ENCODE assay signal across 11 mouse cellular contexts in genomic region chrX:111537859-111538258, GRCm38 (mm10). TPM values are rescaled to one million over a fixed set of nuclear protein-coding genes. Genes with fewer than 3 reads are reported as not detected.
DNase-seq lines count a peak whose midpoint lies in the region; ATAC-seq and TF ChIP-seq lines count a peak whose summit lies in the region.
"Had no signal": no experiment of that assay in that cellular context is flagged by ENCODE, and none has a peak within 500 bp of the region (broad histone marks: within the 10 kb centered on the region; RNA-seq: fewer than 3 reads in every experiment).

TSS of gene Rps6ka6 (minus strand) at chrX:111537959.

- intact Hi-C loops in heart, postnatal 14 days (cut with DNase I), result no loop called here

- no peak for ATAC-seq in heart, embryonic 11.5 days (replicated peaks; ENCODE audit: insufficient number of reproducible peaks, low FRiP score, low TSS enrichment)
- no peak for ATAC-seq in hindbrain, embryonic 11.5 days (ENCODE audit: low FRiP score)
- ATAC-seq in granulocyte monocyte progenitor cell, adult 5-6 weeks (replicated peaks; ENCODE audit: poor library complexity, severe bottlenecking), result no peak

- 65% methylated on average over 10 of the region's 10 CpGs for WGBS in heart, embryonic 11.5 days (ENCODE audit: insufficient replicate concordance)
- WGBS in hindbrain, embryonic 11.5 days, result 75% methylated on average over 10 of the region's 10 CpGs
- 75% methylated on average over 10 of the region's 10 CpGs for WGBS in midbrain, embryonic 10.5 days

- in situ Hi-C loops in ES-E14 (cut with MboI; ENCODE audit: low sequenced_read_pairs in 2 of 2, unreplicated experiment in 2 of 2), result no loop called here

- H3K9me3 ChIP-seq in heart, embryonic 11.5 days (replicated peaks; ENCODE audit: control insufficient read depth, low read length), result no peaks in the 10 kb centered on the region
- no peaks in the 10 kb centered on the region for H3K9me3 ChIP-seq in ES-E14 (ENCODE audit: control insufficient read depth, insufficient read depth, low read depth, low read length)
- no peaks in the 10 kb centered on the region for H3K9me3 ChIP-seq in hindbrain, embryonic 11.5 days (ENCODE audit: control insufficient read depth, low read length)
- no peaks in the 10 kb centered on the region for H3K9me3 ChIP-seq in midbrain, embryonic 10.5 days (replicated peaks)

- no peak within 1 kb of the TSS for H3K4me2 ChIP-seq in heart, embryonic 11.5 days
- H3K4me2 ChIP-seq in hindbrain, embryonic 11.5 days (replicated peaks; ENCODE audit: low read depth, low read length), result no peak within 1 kb of the TSS

- H3K36me3 ChIP-seq in heart, embryonic 11.5 days (ENCODE audit: control insufficient read depth, insufficient read depth, low read length), result no peaks in the 10 kb centered on the region
- no peaks in the 10 kb centered on the region for H3K36me3 ChIP-seq in ES-E14 (ENCODE audit: control insufficient read depth, insufficient read depth, low read length, poor library complexity, severe bottlenecking)
- no peaks in the 10 kb centered on the region for H3K36me3 ChIP-seq in hindbrain, embryonic 11.5 days (ENCODE audit: control insufficient read depth, insufficient read depth, low read length)
- no peaks in the 10 kb centered on the region for H3K36me3 ChIP-seq in midbrain, embryonic 10.5 days

- H3K27ac ChIP-seq in heart, embryonic 11.5 days (ENCODE audit: low read depth, low read length), result no peak within 1 kb of the TSS
- H3K27ac ChIP-seq in ES-E14 (ENCODE audit: insufficient read depth, low read depth, low read length, poor library complexity, severe bottlenecking), result no peak within 1 kb of the TSS
- H3K27ac ChIP-seq in hindbrain, embryonic 11.5 days (ENCODE audit: low read depth, low read length), result no peak within 1 kb of the TSS
- no peak within 1 kb of the TSS for H3K27ac ChIP-seq in midbrain, embryonic 10.5 days (replicated peaks)

- H3K9ac ChIP-seq in heart, embryonic 11.5 days (ENCODE audit: low read depth, low read length), result no peak within 1 kb of the TSS
- H3K9ac ChIP-seq in ES-E14 (ENCODE audit: insufficient read depth, low read depth, low read length, poor library complexity, severe bottlenecking), result no peak within 1 kb of the TSS
- no peak within 1 kb of the TSS for H3K9ac ChIP-seq in hindbrain, embryonic 11.5 days (ENCODE audit: low read depth, low read length)

- no peaks in the 10 kb centered on the region for H3K4me1 ChIP-seq in heart, embryonic 11.5 days (ENCODE audit: control insufficient read depth, insufficient read depth, low read length)
- H3K4me1 ChIP-seq in ES-E14 (ENCODE audit: control insufficient read depth in 2 of 2, insufficient read depth in 2 of 2, low read length in 2 of 2, poor library complexity in 1 of 2), result no peaks in the 10 kb centered on the region
- no peaks in the 10 kb centered on the region for H3K4me1 ChIP-seq in hindbrain, embryonic 11.5 days (replicated peaks; ENCODE audit: control insufficient read depth, insufficient read depth, low read length)
- H3K4me1 ChIP-seq in midbrain, embryonic 10.5 days, result no peaks in the 10 kb centered on the region

- no peaks in the 10 kb centered on the region for H3K27me3 ChIP-seq in heart, embryonic 11.5 days (ENCODE audit: control insufficient read depth, insufficient read depth, low read length)
- H3K27me3 ChIP-seq in hindbrain, embryonic 11.5 days (ENCODE audit: control insufficient read depth, insufficient read depth, low read length), result no peaks in the 10 kb centered on the region
- no peaks in the 10 kb centered on the region for H3K27me3 ChIP-seq in midbrain, embryonic 10.5 days (ENCODE audit: low read depth, poor library complexity, severe bottlenecking)

- DNase-seq in heart, postnatal 14 days, result no peak
- no peak for DNase-seq in ES-E14 (ENCODE audit: low read depth, low spot score)
- DNase-seq in hindbrain, embryonic 11.5 days (ENCODE audit: low spot score), result no peak
- DNase-seq in midbrain, embryonic 10.5 days (ENCODE audit: low spot score), result no peak
- DNase-seq in left cerebral cortex, adult 11 months (ENCODE audit: low spot score), result no peak
- DNase-seq in cerebellum, adult 8-10 months, result no peak
- DNase-seq: embryo, embryonic 11 days; kidney, postnatal 36 days; lung, adult 18-20 months had no signal

- H3K4me3 ChIP-seq in heart, embryonic 11.5 days (ENCODE audit: low read depth, low read length), result no peak within 1 kb of the TSS
- H3K4me3 ChIP-seq in ES-E14 (ENCODE audit: insufficient read depth in 1 of 2, low read depth in 1 of 2, low read length in 2 of 2, poor library complexity in 1 of 2, severe bottlenecking in 1 of 2), result no peak within 1 kb of the TSS
- no peak within 1 kb of the TSS for H3K4me3 ChIP-seq in hindbrain, embryonic 11.5 days (ENCODE audit: low read depth, low read length)
- H3K4me3 ChIP-seq in midbrain, embryonic 10.5 days, result no peak within 1 kb of the TSS

TF ChIP-seq in ES-E14, 5 proteins besides CTCF, POLR2A, EP300 and RAD21:
- TF ChIP-seq MAFK (IDR thresholded peaks at IDR 0.05; ENCODE audit: insufficient read depth, low read depth, low read length) (no peak), ZC3H11A (IDR thresholded peaks at IDR 0.05; ENCODE audit: borderline replicate concordance, low read depth, low read length) (no peak), CHD2 (IDR thresholded peaks at IDR 0.05; ENCODE audit: low read depth, low read length) (no peak), ZNF384 (IDR thresholded peaks at IDR 0.05; ENCODE audit: low read depth, low read length) (no peak), HCFC1 (IDR thresholded peaks at IDR 0.05; ENCODE audit: borderline replicate concordance, insufficient read depth, low read length) (no peak)

RNA-seq across cellular contexts. Expression of gene Rps6ka6, which starts in this region (rescaled TPM):
- 20.1 and 20.2 TPM in 2 replicates for polyA plus RNA-seq in heart, embryonic 11.5 days (2014; fragmentation: Nextera tagmentation; extraction: Ambion mirVana)
- under 1 TPM; 0.27 to 0.55 TPM for total RNA-seq in heart, postnatal 14 days (2021)
- total RNA-seq in ES-E14 (2012; rRNA removed), result 41.4 and 66.8 TPM in 2 replicates
- polyA plus RNA-seq in hindbrain, embryonic 11.5 days (2014; fragmentation: Nextera tagmentation; extraction: Ambion mirVana), result 58.0 and 68.2 TPM in 2 replicates
- polyA plus RNA-seq in midbrain, embryonic 10.5 days (2016; fragmentation: Nextera tagmentation; extraction: Ambion mirVana), result 57.1 and 60.6 TPM in 2 replicates
- not detected in 2 replicates for total RNA-seq in granulocyte monocyte progenitor cell, adult 5-6 weeks (2014; fragmentation: Nextera tagmentation)
- total RNA-seq in granulocyte monocyte progenitor cell, adult 5-6 weeks (2017), result not detected in 2 replicates

Comparison
In these comparisons a context has a peak if more than half of its experiments do, and no peak if none do; other contexts are left out.
1. RNA of gene Rps6ka6 (total RNA-seq): 41.4 to 66.8 TPM in ES-E14; 0.27 to 0.55 TPM in heart, postnatal 14 days and not detected in granulocyte monocyte progenitor cell, adult 5-6 weeks; every median in the first group is over 10 times any median in the second.